Mouse (Mus musculus) C2C12 (cell line): Measurements from ENCODE around the gene Sfxn5. TPM values are rescaled to one million over a fixed set of nuclear protein-coding genes. Genes with fewer than 3 reads are reported as not detected.

Experiments
- H3K27me3 ChIP-seq: one replicate; pipeline ENCODE4 v1.6.1; 2011; ENCODE audit not compliant: control insufficient read depth, insufficient read depth, insufficient read length
- H3K36me3 ChIP-seq: one replicate; pipeline ENCODE4 v1.6.1; 2011; ENCODE audit not compliant: control insufficient read depth, insufficient read depth
- H3K4me3 ChIP-seq: one replicate; pipeline ENCODE4 v1.5.1; 2011; ENCODE audit warnings: mild to moderate bottlenecking, control low read depth; ENCODE audit not compliant: poor library complexity, insufficient read depth, severe bottlenecking
- H3K79me2 ChIP-seq: one replicate; pipeline ENCODE4 v1.6.1; 2011; ENCODE audit not compliant: control insufficient read depth, insufficient read depth
- H3K79me3 ChIP-seq: one replicate; pipeline ENCODE4 v1.6.1; 2011; ENCODE audit warnings: low read depth, control low read depth
- H3ac ChIP-seq: one replicate; pipeline ENCODE3; 2011; ENCODE audit warnings: low read depth; ENCODE audit not compliant: control insufficient read depth, insufficient read length
- CEBPB ChIP-seq: IDR thresholded peaks from one replicate; pipeline ENCODE4 v1.6.1; 2011; ENCODE audit warnings: low read depth, mild to moderate bottlenecking, control low read depth, moderate library complexity
- CTCF ChIP-seq: IDR thresholded peaks from one replicate; pipeline ENCODE4 v1.5.1; 2011; ENCODE audit not compliant: control insufficient read depth, insufficient read depth, insufficient read length
- FOSL1 ChIP-seq: IDR thresholded peaks from one replicate; pipeline ENCODE4 v1.8.0; 2011; ENCODE audit warnings: mild to moderate bottlenecking, low read length; ENCODE audit not compliant: poor library complexity, insufficient read depth, severe bottlenecking
- MAX ChIP-seq: IDR thresholded peaks from one replicate; pipeline ENCODE4 v1.6.1; 2011; ENCODE audit warnings: mild to moderate bottlenecking, control low read depth
- MYOD1 ChIP-seq: IDR thresholded peaks from one replicate; pipeline ENCODE4 v1.6.1; 2011; ENCODE audit warnings: low read depth; ENCODE audit not compliant: control insufficient read depth, insufficient read length
- MYOG ChIP-seq: IDR thresholded peaks from one replicate; pipeline ENCODE4 v1.6.1; 2011; ENCODE audit not compliant: control insufficient read depth, insufficient read length; ENCODE audit errors: extremely low read depth
- USF1 ChIP-seq: IDR thresholded peaks from one replicate; pipeline ENCODE4 v1.6.1; 2011; ENCODE audit warnings: low read depth, mild to moderate bottlenecking, control low read depth, moderate library complexity
- polyA plus RNA-seq: library from polyadenylated mRNA; unstranded; fragments of >200 nt; fragmentation: generic; extraction: Trizol; gene quantifications from one replicate; pipeline ENCODE4 v1.2.1, GENCODE M21; 2012; ENCODE audit warnings: missing spikeins

Sfxn5 gene
- polyA plus RNA-seq, 1 experiment: 2.2 TPM

- TF ChIP-seq USF1 (no peak), CEBPB (no peak), MAX (no peak), MYOG (no peak)
- no peak overlapping the region for H3K4me3 ChIP-seq
- no peaks in the 10 kb centered on the region for H3K27me3 ChIP-seq
- H3K36me3 ChIP-seq: no peaks in the 10 kb centered on the region
- H3K79me2 ChIP-seq: no peaks in the 10 kb centered on the region
- no peak overlapping the region for H3ac ChIP-seq
- H3K79me3 ChIP-seq: no peaks in the 10 kb centered on the region
Observed at GRCm38 (mm10) chr6:85314064-85314798, 19.0 kb downstream of the Sfxn5 start.

DNA sequence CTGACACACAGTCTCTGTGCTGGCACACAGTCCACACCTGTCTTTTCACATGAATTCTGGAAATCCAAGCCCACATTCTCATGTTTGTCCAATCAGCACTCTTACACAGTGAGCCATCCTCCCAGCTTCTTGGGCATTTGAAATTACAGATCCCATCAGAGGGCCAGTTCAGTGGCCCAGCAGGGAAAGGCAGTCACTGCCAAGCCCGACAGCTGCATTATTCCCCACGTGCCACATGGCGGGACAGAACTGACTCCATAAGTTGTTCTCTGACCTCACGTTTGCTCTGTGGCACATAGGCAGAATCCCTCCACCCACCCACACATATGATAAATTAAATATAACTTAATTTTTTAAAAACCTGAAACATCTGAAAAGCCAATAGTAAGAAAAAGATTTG lies 25.3 kb downstream of the Sfxn5 start:
- no peaks in the 10 kb centered on the region for H3K36me3 ChIP-seq
- H3K27me3 ChIP-seq: no peaks in the 10 kb centered on the region
- H3ac ChIP-seq: no peak overlapping the region
- H3K79me2 ChIP-seq: no peaks in the 10 kb centered on the region
- no peak for TF ChIP-seq MYOD1
- no peak for TF ChIP-seq CTCF
- H3K79me3 ChIP-seq: no peaks in the 10 kb centered on the region
- H3K4me3 ChIP-seq: no peak overlapping the region

GRCm38 (mm10) chr6:85306375-85306774 lies 26.8 kb downstream of the Sfxn5 start:
- TF ChIP-seq USF1 (no peak), CEBPB (no peak), MYOG (no peak)
- H3K27me3 ChIP-seq: no peaks in the 10 kb centered on the region
- H3K79me3 ChIP-seq: no peaks in the 10 kb centered on the region
- no peaks in the 10 kb centered on the region for H3K36me3 ChIP-seq
- no peak overlapping the region for H3ac ChIP-seq
- H3K79me2 ChIP-seq: no peaks in the 10 kb centered on the region
- no peak overlapping the region for H3K4me3 ChIP-seq

DNA sequence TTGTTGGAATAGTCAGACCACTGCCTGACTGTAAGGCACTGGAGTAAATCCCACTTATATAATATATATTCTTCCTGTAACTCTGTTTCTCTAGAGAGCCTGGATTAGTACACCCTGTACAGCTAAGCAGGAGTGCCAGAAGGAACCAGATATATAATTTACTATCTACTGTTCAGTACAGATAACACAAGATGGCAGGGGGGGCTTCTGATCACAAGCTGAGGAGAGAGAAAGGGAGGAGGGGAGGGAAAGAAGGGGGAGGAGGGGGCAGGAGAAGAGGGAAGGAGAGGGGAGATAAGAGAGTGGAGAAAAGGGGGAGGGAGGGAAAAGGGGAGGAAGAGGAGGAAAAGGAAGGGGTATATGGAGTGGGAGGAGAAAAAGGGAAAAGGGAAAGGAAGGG lies 27.4 kb downstream of the Sfxn5 start:
- H3K4me3 ChIP-seq: no peak overlapping the region
- no peaks in the 10 kb centered on the region for H3K36me3 ChIP-seq
- no peaks in the 10 kb centered on the region for H3K27me3 ChIP-seq
- H3ac ChIP-seq: no peak overlapping the region
- no peaks in the 10 kb centered on the region for H3K79me2 ChIP-seq
- no peaks in the 10 kb centered on the region for H3K79me3 ChIP-seq
- no peak for TF ChIP-seq CTCF
- no peak for TF ChIP-seq MAX
- no peak for TF ChIP-seq MYOD1
- no peak for TF ChIP-seq FOSL1
- no peak for TF ChIP-seq MYOG
- TF ChIP-seq USF1: no peak
- no peak for TF ChIP-seq CEBPB

GRCm38 (mm10) chr6:85304966-85305365 lies 28.3 kb downstream of the Sfxn5 start:
- Histone ChIP-seq H3K4me3 (no peak overlapping the region), H3K36me3 (no peaks in the 10 kb centered on the region), H3K79me3 (no peaks in the 10 kb centered on the region), H3K27me3 (no peaks in the 10 kb centered on the region), H3ac (no peak overlapping the region), H3K79me2 (no peaks in the 10 kb centered on the region)
- TF ChIP-seq MYOD1 (no peak), MAX (no peak), MYOG (no peak), CTCF (no peak), FOSL1 (no peak), CEBPB (no peak), USF1 (no peak)

- no peak overlapping the region for H3K4me3 ChIP-seq
- no peak overlapping the region for H3ac ChIP-seq
- TF ChIP-seq FOSL1: no peak
- no peak for TF ChIP-seq MYOD1
- TF ChIP-seq USF1: no peak
- TF ChIP-seq CEBPB: no peak
- no peak for TF ChIP-seq MYOG
- TF ChIP-seq CTCF: no peak
- no peak for TF ChIP-seq MAX
- no peaks in the 10 kb centered on the region for H3K27me3 ChIP-seq
- no peaks in the 10 kb centered on the region for H3K79me3 ChIP-seq
- no peaks in the 10 kb centered on the region for H3K36me3 ChIP-seq
- no peaks in the 10 kb centered on the region for H3K79me2 ChIP-seq
Observed at GRCm38 (mm10) chr6:85302326-85303055, 30.7 kb downstream of the Sfxn5 start.
